Mouse (Mus musculus) heart, postnatal 0 days (tissue): ENCODE data around the gene 4921509C19Rik. TPM values are rescaled to one million over a fixed set of nuclear protein-coding genes. Genes with fewer than 3 reads are reported as not detected.
A peak's percentile ranks its signal among the peaks of the same experiment; 100 is the strongest.
"Not testable (repeated sequence)": the region's sequence is repeated elsewhere in the genome, so short reads cannot be mapped to it uniquely, and the experiment has no call there.

ENCODE experiments used
- ATAC-seq: fragments of 200-750 bp; cut with Nextera tagmentation; 2 replicates; pipeline ENCODE4 v1.8.0; 2017; ENCODE audit warnings: low read depth, moderate number of reproducible peaks, moderate library complexity; ENCODE audit not compliant: insufficient read depth
- DNase-seq: peaks from one replicate; pipeline ENCODE4 v3.0.0-alpha.2; 2016; ENCODE audit warnings: low spot score
- H3K27ac ChIP-seq: fragments of 300-500 bp; sonication (generic); 2 replicates; pipeline ENCODE4 v1.5.1; 2014; ENCODE audit warnings: low read depth, mild to moderate bottlenecking
- H3K27me3 ChIP-seq: fragments of 300-500 bp; sonication (generic); 2 replicates; pipeline ENCODE4 v1.6.1; 2014; ENCODE audit warnings: low read length, mixed read lengths; ENCODE audit not compliant: control insufficient read depth, insufficient read depth
- H3K36me3 ChIP-seq: fragments of 300-500 bp; sonication (generic); replicated peaks from 2 replicates; pipeline ENCODE4 v1.6.1; 2014; ENCODE audit warnings: low read length, mixed read lengths; ENCODE audit not compliant: control insufficient read depth, insufficient read depth
- H3K4me1 ChIP-seq: fragments of 300-500 bp; sonication (generic); 2 replicates; pipeline ENCODE4 v1.6.1; 2014; ENCODE audit warnings: antibody characterized with exemption; ENCODE audit not compliant: control insufficient read depth, insufficient read depth
- H3K4me2 ChIP-seq: fragments of 300-500 bp; sonication (generic); 2 replicates; pipeline ENCODE4 v1.6.1; 2014; ENCODE audit warnings: low read depth, mild to moderate bottlenecking, low read length, moderate library complexity
- H3K4me3 ChIP-seq: fragments of 300-500 bp; sonication (generic); 2 replicates; pipeline ENCODE4 v1.5.1; 2014; ENCODE audit warnings: low read depth, low read length
- H3K9ac ChIP-seq: fragments of 300-500 bp; sonication (generic); replicated peaks from 2 replicates; pipeline ENCODE4 v1.6.1; 2014; ENCODE audit warnings: low read depth, low read length, mixed read lengths
- H3K9me3 ChIP-seq: fragments of 300-500 bp; sonication (generic); replicated peaks from 2 replicates; pipeline ENCODE4 v1.6.1; 2016; ENCODE audit warnings: low read length; ENCODE audit not compliant: control insufficient read depth
- CTCF ChIP-seq: IDR thresholded peaks from 2 replicates; pipeline ENCODE4 v1.5.1; 2016; ENCODE audit warnings: antibody characterized with exemption, control low read depth, low read depth
- EP300 ChIP-seq: IDR thresholded peaks from 2 replicates; pipeline ENCODE4 v1.6.1; 2016; ENCODE audit warnings: antibody characterized with exemption, low read depth
- WGBS: fragments of 180-500 bp; shearing (Covaris S2); extraction: QIAGEN DNeasy Blood & Tissue Kit; methylation state at CpG from one replicate; pipeline ENCODE4 v1.1.7; 2014; 5-methylcytosine and 5-hydroxymethylcytosine counted together
- polyA plus RNA-seq: library from polyadenylated mRNA; unstranded; fragments of >200 nt; fragmentation: Nextera tagmentation; extraction: Ambion mirVana; gene quantifications from 2 replicates; pipeline ENCODE4 v1.2.1, GENCODE M21; 2015
- total RNA-seq: library from RNA; depleted of rRNA; stranded (reverse); fragments of >200 nt; gene quantifications from 2 replicates; pipeline ENCODE4 v1.2.3, GENCODE M21; 2014; ENCODE audit warnings: low replicate concordance; rRNA removed

4921509C19Rik gene
- total RNA-seq: not detected in 2 replicates
- polyA plus RNA-seq: not detected in 2 replicates

GRCm38 (mm10) chr2:151476053-151476452, at the start of gene 4921509C19Rik:
Gene 4921509C19Rik (minus strand): TSS chr2:151476153.
- H3K4me1 ChIP-seq, H3K4me2 ChIP-seq, H3K4me3 ChIP-seq, H3K36me3 ChIP-seq, H3K27ac ChIP-seq, DNase-seq, H3K9ac ChIP-seq, H3K27me3 ChIP-seq, H3K9me3 ChIP-seq, ATAC-seq: not testable (repeated sequence)
- WGBS: 82% methylated on average over 4 of the region's 5 CpGs

DNA sequence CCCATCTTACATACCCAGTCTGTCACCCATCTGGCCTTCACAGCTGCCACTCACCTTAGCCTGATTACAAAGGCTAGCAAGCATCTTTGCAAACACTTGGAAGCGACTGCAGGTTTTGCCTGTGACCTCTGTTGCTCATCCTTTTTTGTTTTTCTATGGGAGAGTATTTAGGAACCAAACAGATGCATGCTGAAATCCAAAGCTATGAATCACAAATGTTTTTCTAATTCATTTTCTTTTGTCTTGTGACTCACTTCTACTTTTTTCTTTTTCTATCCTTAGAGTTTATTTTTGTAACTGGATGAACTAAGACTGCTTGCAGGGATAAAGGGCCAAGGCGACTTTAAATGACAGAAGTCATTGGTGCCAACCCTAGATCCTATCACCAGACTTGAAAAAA, 49.6 kb upstream of the 4921509C19Rik start:
- Histone ChIP-seq H3K9me3 (no peaks in the 10 kb centered on the region), H3K4me3 (no peak overlapping the region), H3K4me1 (0 out of 2 replicates have a peak, but pooled peaks cover 4% of the 10 kb centered on the region), H3K9ac (no peak overlapping the region), H3K36me3 (peaks cover 9% of the 10 kb centered on the region; the same call in 1 of the 2 replicates), H3K27ac (no peak overlapping the region), H3K27me3 (no peaks in the 10 kb centered on the region), H3K4me2 (no peak overlapping the region)
- TF ChIP-seq CTCF (no peak), EP300 (no peak)
- ATAC-seq: no peak
- WGBS: 59% methylated on average over 2 of the region's 2 CpGs
- no peak for DNase-seq

GRCm38 (mm10) chr2:151524324-151525041, 48.5 kb upstream of the 4921509C19Rik start:
- H3K9ac ChIP-seq: no peak overlapping the region
- H3K27ac ChIP-seq: no peak overlapping the region
- no peak overlapping the region for H3K4me3 ChIP-seq
- no peaks in the 10 kb centered on the region for H3K4me1 ChIP-seq
- 24% methylated on average over 4 of the region's 4 CpGs for WGBS
- no peak for DNase-seq
- no peaks in the 10 kb centered on the region for H3K9me3 ChIP-seq
- no peak for TF ChIP-seq CTCF
- TF ChIP-seq EP300: no peak
- H3K36me3 ChIP-seq: peaks cover 14% of the 10 kb centered on the region; the same call in 1 of the 2 replicates
- no peaks in the 10 kb centered on the region for H3K27me3 ChIP-seq
- no peak overlapping the region for H3K4me2 ChIP-seq
- peak; percentile 39; the same call in 1 of the 2 replicates for ATAC-seq

DNA sequence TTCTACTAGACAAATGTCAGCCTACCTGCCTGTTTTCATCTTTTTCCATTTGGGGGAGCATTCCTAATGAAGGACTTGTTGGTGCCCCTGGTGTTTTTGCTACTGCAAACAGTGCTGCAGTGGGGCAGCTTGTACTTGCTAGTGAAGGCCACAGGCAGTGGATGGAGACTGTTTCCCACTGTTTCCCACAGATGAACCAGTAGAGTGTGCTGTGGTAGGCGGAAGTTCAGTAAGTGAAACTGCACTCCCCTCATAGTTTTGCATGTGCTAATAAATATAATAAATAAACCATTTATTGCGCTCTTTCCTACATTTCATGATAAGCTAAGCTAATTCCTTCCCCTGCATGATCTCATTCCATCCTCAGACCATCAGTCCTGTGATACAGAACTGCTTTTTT, 43.0 kb upstream of the 4921509C19Rik start:
- H3K36me3 ChIP-seq: peaks cover 40% of the 10 kb centered on the region
- no peaks in the 10 kb centered on the region for H3K4me1 ChIP-seq
- no peak overlapping the region for H3K27ac ChIP-seq
- H3K9ac ChIP-seq: no peak overlapping the region
- no peak for TF ChIP-seq EP300
- peak; percentile 16; the same call in 1 of the 2 replicates for TF ChIP-seq CTCF
- no peak overlapping the region for H3K4me3 ChIP-seq
- no peaks in the 10 kb centered on the region for H3K9me3 ChIP-seq
- no peaks in the 10 kb centered on the region for H3K27me3 ChIP-seq
- WGBS: 66% methylated on average over 2 of the region's 2 CpGs
- no peak for ATAC-seq
- no peak for DNase-seq
- H3K4me2 ChIP-seq: no peak overlapping the region

GRCm38 (mm10) chr2:151513525-151514285, 37.8 kb upstream of the 4921509C19Rik start:
- H3K9me3 ChIP-seq: no peaks in the 10 kb centered on the region
- DNase-seq: no peak
- TF ChIP-seq CTCF: peak; percentile 41
- TF ChIP-seq EP300: no peak
- no peak overlapping the region for H3K4me2 ChIP-seq
- no peak overlapping the region for H3K9ac ChIP-seq
- H3K36me3 ChIP-seq: peaks cover 65% of the 10 kb centered on the region
- no peak overlapping the region for H3K4me3 ChIP-seq
- 72% methylated on average over 3 of the region's 3 CpGs for WGBS
- ATAC-seq: no peak
- 0 out of 2 replicates have a peak, but pooled peaks cover 5% of the 10 kb centered on the region for H3K4me1 ChIP-seq
- no peak overlapping the region for H3K27ac ChIP-seq
- H3K27me3 ChIP-seq: no peaks in the 10 kb centered on the region
